Mouse (Mus musculus) Patski (cell line): ENCODE measurements around the gene Gm20388. TPM values are rescaled to one million over a fixed set of nuclear protein-coding genes. Genes with fewer than 3 reads are reported as not detected.

Source experiments
- ATAC-seq: fragments of 100-300 bp; one replicate; pipeline ENCODE4 v1.8.0; 2021
- CTCF ChIA-PET: fragments of 350-600 bp; sonication (Branson Sonifier 250); formaldehyde crosslinking; loops from one replicate; lab custom pipeline; 2022; ENCODE audit warnings: inconsistent platforms; lab: Charles Lee
- POLR2A ChIA-PET: fragments of 350-600 bp; sonication (Branson Sonifier 250); formaldehyde crosslinking; loops from one replicate; lab custom pipeline; 2022; ENCODE audit warnings: antibody characterized with exemption, inconsistent platforms; lab: Charles Lee
- DNase-seq: peaks from one replicate; pipeline ENCODE4 v3.0.0-alpha.2; 2011; ENCODE audit warnings: low read depth, low spot score
- H3K27me3 ChIP-seq: fragments of 371-371 bp; one replicate; pipeline ENCODE4 v1.5.1; 2021
- CTCF ChIP-seq: fragments of 100-300 bp; IDR thresholded peaks from one replicate; pipeline ENCODE4 v1.5.1; 2021
- in situ Hi-C: fragments of 300-500 bp; cut with MboI; formaldehyde crosslinking; loops from 3 replicates; pipeline ENCODE4 v1.11.1; 2018; ENCODE audit warnings: low pct_unique_long_range_greater_than_20kb, mixed read lengths
- polyA plus RNA-seq: library from polyadenylated mRNA; unstranded; gene quantifications from one replicate; pipeline ENCODE4 v1.2.3, GENCODE M21; 2021

Gm20388 gene
- polyA plus RNA-seq, 1 experiment from 2014 or later: 86.7 TPM

DNA sequence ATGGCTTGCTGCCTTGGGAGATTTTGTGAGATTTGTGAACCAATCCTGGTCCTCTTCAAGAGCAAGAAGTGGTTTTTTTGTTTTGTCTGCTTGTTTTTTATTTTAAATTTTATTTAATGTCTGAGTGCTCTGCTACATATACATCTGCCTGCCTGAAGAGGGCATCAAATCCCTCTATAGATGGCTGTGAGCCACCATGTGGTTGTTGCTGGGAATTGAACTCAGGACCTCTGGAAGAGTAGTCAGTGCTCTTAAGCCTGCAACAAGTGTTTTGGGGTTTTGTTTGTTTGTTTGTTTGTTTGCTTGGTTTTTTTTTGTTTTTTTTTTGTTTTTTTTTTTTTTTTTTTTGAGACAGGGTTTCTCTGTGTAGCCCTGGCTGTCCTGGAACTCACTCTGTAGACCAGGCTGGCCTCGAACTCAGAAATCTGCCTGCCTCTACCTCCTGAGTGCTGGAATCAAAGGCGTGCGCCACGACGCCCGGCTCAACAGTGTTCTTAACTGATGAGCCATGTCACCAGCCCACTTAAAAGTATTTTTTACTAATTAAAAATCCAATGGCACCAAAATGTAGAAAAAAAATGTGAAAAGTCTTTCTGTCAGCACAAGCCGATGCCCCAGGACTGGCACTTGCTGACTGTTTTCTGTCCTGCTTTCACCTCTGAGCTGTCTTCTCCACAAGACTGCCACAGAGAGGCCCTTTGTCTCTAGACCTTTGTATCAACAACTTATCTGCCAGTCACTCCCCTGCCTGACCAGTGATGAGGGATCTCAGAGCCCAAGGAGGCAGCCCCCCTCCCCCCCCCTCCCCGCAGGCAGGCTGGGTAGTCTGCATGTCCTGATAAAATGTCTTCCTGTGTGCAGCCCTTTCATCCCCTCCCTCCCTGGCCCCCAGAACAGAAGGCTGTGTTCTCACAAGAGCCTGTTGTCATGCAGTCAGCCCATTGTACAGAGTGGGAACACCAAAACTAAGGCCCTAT is 3505.6 kb downstream of the Gm20388 start:
- TF ChIP-seq CTCF: no peak
- no peaks in the 10 kb centered on the region for H3K27me3 ChIP-seq
- in situ Hi-C loops: no loop called here
- CTCF ChIA-PET: no interaction called here
- POLR2A ChIA-PET: no interaction called here
- no peak for ATAC-seq
- no peak for DNase-seq

DNA sequence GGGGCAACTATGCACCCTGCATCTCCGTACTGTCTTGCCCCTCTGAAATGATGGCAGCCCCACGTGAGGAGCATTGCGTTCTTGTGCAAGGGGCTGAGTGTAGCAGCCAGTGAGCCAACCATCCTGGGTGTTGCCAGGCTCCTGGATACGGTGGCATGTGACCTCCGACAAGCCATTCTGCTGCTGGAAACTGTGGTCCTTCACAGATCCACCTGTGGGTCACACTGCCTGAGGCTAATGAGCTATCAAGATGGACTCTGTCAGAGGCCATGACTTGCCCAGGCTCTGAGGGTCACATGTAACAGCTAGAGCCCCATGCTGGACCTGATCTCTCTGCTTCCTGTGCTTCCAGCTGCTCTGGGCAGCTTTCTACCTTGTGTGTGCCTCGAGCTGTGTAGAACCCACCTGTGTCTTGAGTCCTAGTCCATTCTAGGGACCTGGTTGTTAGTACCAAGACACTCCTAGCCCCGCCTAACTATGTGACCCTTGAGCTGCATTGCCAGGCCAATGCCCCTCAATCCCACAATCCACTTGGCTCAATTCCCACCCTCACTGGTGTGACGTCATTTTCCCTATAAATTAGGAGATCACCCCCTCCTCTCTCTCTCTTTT is 3506.4 kb downstream of the Gm20388 start:
- ChIA-PET POLR2A (no interaction called here), CTCF (no interaction called here)
- TF ChIP-seq CTCF: no peak
- DNase-seq (no peak), ATAC-seq (no peak)
- in situ Hi-C loops: no loop called here
- H3K27me3 ChIP-seq: no peaks in the 10 kb centered on the region

DNA sequence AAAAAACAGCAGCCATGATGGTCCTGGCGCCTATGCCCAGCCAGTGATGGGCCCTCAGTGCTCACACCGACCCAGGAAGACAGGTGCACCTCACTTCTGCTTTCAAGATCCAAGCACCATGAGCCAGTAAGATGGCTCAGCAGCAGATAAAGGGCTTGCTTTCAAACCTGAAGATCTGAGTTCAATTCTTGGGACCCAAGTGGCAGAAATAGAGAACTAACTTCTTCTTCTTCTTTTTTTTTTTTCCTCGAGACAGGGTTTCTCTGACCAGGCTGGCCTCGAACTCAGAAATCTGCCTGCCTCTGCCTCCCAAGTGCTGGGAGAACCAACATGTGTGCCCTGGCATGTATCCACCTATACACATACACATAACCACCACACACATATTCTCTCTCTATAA is 3509.1 kb downstream of the Gm20388 start:
- ATAC-seq (no peak), DNase-seq (no peak)
- H3K27me3 ChIP-seq: no peaks in the 10 kb centered on the region
- no peak for TF ChIP-seq CTCF
- in situ Hi-C loops: no loop called here
- ChIA-PET POLR2A (no interaction called here), CTCF (no interaction called here)

DNA sequence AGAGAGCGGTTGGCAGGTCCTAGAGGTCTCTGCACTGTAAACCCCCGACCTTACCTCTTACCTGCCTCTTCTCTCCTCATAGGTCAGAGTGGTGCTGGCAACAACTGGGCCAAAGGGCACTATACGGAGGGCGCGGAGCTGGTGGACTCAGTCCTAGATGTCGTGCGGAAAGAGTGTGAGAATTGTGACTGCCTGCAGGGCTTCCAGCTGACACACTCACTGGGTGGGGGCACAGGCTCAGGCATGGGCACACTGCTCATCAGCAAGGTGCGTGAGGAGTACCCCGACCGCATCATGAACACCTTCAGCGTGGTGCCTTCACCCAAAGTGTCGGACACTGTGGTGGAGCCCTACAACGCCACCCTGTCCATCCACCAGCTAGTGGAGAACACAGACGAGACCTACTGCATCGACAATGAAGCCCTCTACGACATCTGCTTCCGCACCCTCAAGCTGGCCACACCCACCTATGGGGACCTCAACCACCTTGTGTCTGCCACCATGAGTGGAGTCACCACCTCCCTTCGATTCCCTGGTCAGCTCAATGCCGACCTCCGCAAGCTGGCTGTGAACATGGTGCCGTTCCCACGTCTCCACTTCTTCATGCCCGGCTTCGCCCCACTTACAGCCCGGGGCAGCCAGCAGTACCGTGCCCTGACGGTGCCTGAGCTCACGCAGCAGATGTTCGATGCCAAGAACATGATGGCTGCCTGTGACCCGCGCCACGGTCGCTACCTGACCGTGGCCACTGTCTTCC is 3510.1 kb downstream of the Gm20388 start:
- CTCF ChIA-PET: no interaction called here
- DNase-seq (no peak), ATAC-seq (no peak)
- H3K27me3 ChIP-seq: peaks cover 2% of the 10 kb centered on the region
- POLR2A ChIA-PET: interaction anchor here (1.2 kb wide), 1 partner anchor 15 kb away, joined by 6 read pairs; no protein-coding TSS in a partner anchor
- TF ChIP-seq CTCF: no peak
- in situ Hi-C loops: no loop called here

DNA sequence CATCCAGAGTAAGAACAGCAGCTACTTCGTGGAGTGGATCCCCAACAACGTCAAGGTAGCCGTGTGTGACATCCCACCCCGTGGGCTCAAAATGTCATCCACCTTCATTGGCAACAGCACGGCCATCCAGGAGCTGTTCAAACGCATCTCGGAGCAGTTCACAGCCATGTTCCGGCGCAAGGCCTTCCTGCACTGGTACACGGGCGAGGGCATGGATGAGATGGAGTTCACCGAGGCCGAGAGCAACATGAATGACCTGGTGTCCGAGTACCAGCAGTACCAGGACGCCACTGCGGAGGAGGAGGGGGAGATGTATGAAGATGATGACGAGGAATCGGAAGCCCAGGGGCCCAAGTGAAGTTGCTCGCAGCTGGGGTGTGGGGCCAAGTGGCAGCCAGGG is 3510.7 kb downstream of the Gm20388 start:
- no peak for TF ChIP-seq CTCF
- ATAC-seq (no peak), DNase-seq (no peak)
- in situ Hi-C loops: no loop called here
- peaks cover 2% of the 10 kb centered on the region for H3K27me3 ChIP-seq
- ChIA-PET CTCF (no interaction called here), POLR2A (interaction anchor here (1.2 kb wide), 1 partner anchor 14 kb away, joined by 6 read pairs; no protein-coding TSS in a partner anchor)

DNA sequence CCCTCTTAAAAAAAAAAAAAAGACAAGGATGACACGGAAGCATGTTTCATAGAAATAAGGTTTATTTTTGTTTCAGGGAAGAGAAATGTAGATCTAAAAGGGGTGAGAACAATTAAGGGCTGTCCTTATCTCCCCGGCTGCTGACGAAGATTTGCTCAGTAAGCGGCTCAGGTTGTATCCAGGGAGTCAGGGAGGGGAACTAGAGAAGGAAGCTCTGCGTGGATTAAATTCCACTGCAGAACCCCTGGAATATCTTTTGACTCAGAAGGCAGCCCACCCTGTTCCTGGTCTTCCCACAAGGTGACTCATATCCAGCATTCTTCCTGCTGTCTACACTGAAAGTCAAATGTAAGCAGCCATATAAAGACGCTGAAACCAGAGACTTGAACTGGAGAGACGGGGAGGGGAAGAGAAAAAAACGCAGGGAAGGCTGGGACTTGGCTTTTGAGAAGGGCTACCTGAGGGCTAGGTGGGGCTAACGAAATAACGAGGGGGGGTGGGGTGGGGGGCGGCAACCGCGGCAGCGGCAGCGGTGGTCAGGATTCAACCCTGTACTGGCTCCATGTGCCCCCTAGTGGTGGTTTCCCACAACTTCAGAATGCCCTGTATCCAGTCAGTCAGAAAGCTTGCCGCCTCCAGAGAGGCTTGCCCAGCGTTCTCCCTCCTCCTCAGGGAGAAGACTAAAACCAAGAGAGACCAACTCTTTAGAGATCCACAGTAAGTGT is 3511.6 kb downstream of the Gm20388 start:
- POLR2A ChIA-PET: interaction anchor here (1.1 to 1.2 kb wide), 2 partner anchors 13 kb away, joined by 3 to 6 read pairs; no protein-coding TSS in a partner anchor
- peaks cover 2% of the 10 kb centered on the region for H3K27me3 ChIP-seq
- peak; percentile 84 for TF ChIP-seq CTCF
- CTCF ChIA-PET: interaction anchor here (0.7 to 1.4 kb wide), 6 partner anchors 12 to 35 kb away, joined by 3 to 7 read pairs (median 3); no protein-coding TSS in a partner anchor
- in situ Hi-C loops: no loop called here
- no peak for DNase-seq
- ATAC-seq: peak; percentile 76

DNA sequence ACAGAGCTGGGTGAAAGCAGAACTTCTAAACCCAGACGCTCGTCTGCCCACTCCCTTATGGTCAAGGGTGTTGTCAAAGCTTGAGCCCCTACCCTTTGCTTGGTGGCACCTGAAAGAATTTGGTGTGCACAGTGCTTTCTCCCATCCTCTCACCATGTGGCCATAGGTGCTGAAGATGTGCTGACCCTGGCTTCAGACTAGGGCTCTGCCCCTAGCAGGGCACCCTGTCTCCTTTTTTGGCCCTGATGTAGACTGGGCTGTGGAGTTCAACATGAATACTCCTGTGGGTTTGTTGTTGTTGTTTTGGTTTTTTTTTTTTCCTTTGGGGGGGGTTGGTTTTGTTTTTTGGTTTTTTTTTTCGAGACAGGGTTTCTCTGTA is 3512.1 kb downstream of the Gm20388 start:
- ATAC-seq (no peak), DNase-seq (no peak)
- ChIA-PET CTCF (interaction anchor here (0.7 to 1.4 kb wide), 5 partner anchors 12 to 32 kb away, joined by 3 to 7 read pairs (median 3); no protein-coding TSS in a partner anchor), POLR2A (interaction anchor here (1.1 kb wide), 1 partner anchor 12 kb away, joined by 3 read pairs; no protein-coding TSS in a partner anchor)
- peaks cover 2% of the 10 kb centered on the region for H3K27me3 ChIP-seq
- no peak for TF ChIP-seq CTCF
- in situ Hi-C loops: no loop called here

DNA sequence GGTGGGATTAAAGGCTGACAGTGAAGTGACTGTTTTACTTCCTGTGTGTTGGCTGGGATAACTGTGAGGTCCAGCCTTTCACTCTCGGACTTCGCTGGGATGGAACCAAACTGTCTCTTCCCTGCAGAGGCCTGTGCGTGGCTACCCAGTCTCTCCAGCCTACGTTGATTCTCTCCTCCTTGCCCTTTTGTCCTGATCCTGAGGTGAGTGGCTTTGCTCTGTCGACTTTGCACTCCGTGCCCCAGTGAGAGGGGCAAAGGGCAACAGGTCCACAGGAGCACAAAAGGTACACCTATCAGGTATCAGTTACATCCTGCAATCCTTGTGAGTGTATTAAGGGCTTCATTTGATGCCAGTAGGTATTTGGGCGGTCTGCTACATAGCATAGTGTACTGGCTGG is 3512.8 kb downstream of the Gm20388 start, which contains the start of gene Def8:
Gene Def8, plus strand, starts transcription at position 87 of the 400 bp plus-strand sequence.
- DNase-seq (no peak), ATAC-seq (no peak)
- in situ Hi-C loops: no loop called here
- CTCF ChIA-PET: interaction anchor here (1.4 kb wide), 1 partner anchor 15 kb away, joined by 5 read pairs; no protein-coding TSS in a partner anchor
- POLR2A ChIA-PET: no interaction called here
- no peak for TF ChIP-seq CTCF
- H3K27me3 ChIP-seq: peaks cover 2% of the 10 kb centered on the region
